Mouse (Mus musculus): ENCODE data around the gene 5730596B20Rik.
A peak's percentile ranks its signal among the peaks of the same experiment; 100 is the strongest.

The 5730596B20Rik gene

DNA sequence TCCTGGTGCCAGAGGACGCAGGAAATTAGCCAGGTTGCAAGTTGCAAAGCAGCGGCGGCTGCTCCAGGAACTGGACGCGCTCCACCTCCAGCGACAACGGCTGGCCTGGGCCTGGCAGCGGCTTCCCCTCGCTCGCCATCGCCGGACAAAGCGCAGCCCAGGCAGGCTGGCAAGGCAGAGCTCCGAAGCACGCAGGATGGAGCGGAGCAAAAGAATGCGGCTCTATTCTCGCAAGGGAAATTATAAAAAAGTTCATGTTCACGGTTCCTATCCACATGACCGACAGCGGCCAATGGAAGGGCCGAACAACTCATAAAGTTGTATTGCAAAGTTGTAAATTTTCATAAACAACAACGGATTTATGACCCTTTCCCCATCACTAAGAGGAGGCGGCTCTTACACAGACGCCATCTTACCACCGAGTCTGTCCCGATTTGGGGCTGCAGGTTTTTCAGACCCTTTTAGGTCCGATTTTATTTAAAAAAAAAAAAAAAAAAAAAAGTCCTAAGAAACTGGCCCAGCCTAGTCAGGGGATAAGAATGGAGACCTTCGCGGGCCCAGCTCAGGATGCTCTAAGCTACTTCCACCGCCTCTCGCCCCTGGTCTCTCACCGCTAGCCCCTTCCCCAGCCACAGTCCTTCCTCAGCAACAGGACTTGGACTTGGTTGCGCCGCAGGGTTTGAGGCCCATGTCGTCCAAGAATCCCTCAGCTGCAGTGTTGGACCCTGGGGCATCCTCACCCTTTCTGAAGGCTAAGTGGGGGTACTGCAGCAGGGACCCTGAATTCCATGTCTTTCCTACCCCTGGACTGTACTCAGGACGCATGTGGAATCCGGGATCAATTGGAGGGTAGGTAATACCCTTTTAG is 36.1 kb downstream of the 5730596B20Rik start, which contains the start of the genes Hoxa3 and Gm28308:
Hoxa3 (minus strand) TSS at position 218 of the 868 bp plus-strand sequence.
Gm28308 (minus strand) TSS at position 221 of the 868 bp plus-strand sequence.
- DNase-seq (ENCODE audit: low read depth, low spot score): no peak

DNA sequence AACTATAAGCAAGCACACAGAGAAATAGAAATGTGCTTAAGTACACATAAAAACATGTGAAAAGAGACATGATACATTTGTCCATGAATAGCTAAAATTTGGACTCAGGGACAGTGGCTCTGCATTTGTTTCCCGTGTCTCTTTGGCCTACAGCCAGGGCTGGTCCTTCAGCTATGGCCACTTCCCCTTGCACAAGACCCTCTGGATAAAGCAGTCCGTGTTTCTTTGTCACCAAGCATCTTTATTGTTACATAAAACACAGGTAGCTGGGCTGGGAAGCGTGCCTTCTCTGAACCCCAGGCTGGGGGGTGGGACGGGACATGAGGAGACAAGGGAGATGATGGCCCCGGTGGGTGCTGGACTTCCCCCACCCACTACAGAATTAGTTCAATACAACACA is 37.0 kb downstream of the 5730596B20Rik start:
- no peak for DNase-seq (ENCODE audit: low read depth, low spot score)

DNA sequence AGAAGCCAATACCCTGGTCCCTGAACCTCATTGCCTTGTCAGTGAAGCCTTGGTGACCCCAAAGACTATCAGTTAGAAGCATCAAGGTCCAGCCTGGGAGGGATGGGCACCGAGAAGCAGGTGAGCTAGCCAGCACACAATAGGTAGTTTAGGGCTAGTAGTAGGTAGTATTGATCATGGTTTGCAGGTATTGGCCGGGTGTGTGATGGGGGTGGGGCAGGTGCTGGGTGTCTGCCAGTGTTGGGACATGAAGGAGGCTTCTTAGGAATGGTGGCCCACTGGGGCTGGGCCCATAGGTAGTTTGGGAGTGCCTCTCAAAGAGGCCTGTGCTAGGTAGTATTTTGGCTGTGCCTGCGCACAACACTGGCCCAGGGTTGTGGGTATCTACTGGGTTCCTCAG is 37.8 kb downstream of the 5730596B20Rik start:
- DNase-seq (ENCODE audit: low read depth, low spot score): no peak

DNA sequence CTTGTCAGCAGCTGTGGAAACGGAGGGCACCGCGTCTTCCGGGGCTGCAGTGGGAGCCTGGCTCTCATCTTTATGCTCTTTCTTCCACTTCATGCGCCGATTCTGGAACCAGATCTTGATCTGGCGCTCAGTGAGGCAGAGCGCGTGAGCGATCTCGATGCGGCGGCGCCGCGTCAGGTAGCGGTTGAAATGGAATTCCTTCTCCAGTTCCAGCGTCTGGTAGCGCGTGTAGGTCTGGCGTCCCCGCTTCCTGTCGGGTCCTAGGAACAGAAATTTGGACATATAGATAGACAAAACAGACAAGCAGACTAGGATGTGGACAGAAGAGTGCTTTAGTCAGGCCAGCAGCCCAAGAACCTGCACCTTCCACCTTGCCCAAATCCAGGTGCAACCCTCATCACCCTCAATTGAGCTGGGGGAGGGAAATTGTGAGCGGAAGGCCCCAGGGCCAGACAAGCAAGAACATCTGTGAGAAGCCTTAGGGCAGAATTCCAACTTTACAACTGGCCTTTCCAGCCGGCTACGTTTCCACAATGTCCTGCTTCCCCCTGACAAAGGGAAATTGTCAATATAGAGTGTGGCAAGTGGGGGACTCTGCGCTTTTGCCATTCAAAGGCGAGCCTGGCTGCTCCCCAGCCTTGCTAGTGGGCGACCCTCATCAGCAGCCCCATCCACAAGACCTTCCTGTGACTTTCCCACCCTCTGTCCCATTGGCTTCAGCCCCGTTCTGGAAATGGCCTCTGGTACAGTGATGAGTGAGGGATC is 38.7 kb downstream of the 5730596B20Rik start:
- DNase-seq (ENCODE audit: low read depth, low spot score): no peak

DNA sequence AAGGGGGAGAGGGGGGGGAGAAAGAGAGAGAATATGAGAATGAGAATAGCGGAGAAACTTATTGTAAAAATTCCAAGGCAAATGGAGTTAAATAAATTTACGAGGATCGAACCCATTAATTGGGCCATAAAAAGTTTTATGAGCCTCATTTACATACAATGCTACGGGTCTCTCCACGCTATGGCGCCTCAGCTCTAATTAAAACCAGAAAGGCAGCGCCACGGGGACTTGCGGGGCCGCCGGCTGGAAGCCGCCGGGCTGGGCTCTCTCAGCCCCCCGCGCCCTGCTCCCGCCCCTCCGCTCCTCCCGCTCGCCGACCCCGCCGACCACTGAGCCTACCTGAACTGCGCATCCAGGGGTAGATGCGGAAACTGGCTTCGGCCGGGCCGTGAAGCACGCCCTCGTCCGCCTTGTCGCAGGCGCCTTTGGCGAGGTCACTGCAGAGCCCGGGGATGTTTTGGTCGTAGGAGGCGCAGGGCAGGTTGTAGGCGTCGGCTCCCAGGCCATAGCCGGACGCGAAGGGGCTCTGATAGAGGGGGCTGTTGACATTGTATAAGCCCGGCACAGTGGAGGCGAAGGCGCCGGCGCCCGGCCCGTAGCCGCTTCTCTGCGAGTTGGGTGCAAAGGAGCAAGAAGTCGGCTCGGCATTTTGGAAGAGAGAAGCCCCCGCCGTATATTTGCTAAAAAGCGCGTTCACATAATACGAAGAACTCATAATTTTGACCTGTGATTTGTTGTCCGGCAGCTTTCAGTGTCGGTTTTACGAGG is 39.6 kb downstream of the 5730596B20Rik start:
- no peak for DNase-seq (ENCODE audit: low read depth, low spot score)

DNA sequence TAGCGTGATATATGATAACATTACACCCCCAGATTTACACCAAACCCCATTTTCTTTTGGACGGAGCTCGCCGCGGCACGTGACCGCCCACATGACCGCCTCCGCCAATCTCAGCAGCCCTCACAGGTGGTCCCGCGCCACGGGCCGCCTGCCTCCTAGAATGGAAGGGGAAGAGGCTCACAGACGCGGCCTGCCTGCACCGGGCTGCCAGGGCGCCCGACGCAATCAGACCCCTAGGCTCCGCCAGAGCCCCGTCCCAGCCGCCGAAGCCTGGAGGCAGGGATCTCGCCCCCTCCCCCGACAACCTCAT is 40.1 kb downstream of the 5730596B20Rik start:
- DNase-seq (ENCODE audit: low read depth, low spot score): peak; percentile 83

DNA sequence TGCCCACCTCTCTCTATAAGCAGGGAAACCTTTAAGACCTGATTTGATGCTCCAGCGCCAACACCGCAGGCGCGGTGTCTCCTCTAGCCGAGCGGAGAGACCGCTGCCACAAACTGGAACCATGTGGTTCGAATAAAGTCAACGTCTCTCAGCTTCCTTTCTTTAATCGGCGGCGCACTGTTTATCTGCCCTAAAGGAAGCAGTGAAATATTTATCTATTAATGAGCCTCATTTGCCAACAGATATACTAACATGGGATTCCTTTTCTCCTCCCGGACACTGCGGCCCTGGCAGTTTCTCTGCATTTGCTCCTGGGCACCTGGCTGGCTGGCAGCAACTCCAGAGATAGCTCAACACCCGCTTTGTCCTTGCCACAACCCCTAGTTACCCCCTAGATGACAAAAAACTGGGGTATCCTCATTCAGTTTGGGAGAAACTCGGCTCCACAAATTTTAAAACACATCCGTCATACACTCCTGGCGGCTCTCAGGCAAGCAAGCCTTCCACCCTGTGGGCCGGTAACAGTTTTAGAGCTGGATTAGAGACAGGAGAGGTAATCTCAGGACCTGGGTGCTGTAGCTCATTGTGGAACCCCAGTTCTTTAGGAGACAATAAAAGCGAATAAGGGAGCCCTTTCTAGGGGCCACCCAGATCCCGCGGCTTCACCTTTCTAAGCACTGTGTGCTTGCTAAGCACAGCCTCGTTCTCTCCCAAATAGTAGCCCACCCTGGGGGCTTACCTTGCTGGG is 40.8 kb downstream of the 5730596B20Rik start:
- DNase-seq (ENCODE audit: low read depth, low spot score): no peak

DNA sequence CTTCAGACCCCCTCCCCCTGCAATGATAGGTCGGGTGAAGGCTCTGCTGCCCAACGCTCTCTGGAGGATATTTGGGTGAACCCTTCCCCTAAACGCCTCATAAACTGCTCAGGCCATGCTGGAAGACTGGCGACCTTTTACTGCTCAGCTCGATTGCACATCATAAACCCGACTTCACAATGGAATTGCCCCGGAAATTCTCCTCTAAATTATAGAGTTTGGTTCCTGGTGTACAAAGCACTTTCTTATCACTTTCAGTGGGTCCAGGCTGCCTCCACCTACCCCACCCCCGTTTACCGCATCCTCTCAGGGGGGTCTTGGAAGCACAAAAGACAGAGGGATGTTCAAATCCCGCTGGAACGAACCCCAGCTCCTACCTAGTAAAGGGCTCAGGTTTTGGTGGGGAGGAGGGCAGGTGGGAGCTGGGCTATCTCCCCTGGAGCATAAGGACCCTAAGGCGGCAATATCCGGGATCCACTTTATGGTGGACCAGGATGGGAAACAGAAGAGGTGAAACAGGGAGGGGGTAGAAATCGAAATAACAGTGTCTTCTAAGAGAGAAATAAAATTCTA is 41.4 kb downstream of the 5730596B20Rik start:
- no peak for DNase-seq (ENCODE audit: low read depth, low spot score)

DNA sequence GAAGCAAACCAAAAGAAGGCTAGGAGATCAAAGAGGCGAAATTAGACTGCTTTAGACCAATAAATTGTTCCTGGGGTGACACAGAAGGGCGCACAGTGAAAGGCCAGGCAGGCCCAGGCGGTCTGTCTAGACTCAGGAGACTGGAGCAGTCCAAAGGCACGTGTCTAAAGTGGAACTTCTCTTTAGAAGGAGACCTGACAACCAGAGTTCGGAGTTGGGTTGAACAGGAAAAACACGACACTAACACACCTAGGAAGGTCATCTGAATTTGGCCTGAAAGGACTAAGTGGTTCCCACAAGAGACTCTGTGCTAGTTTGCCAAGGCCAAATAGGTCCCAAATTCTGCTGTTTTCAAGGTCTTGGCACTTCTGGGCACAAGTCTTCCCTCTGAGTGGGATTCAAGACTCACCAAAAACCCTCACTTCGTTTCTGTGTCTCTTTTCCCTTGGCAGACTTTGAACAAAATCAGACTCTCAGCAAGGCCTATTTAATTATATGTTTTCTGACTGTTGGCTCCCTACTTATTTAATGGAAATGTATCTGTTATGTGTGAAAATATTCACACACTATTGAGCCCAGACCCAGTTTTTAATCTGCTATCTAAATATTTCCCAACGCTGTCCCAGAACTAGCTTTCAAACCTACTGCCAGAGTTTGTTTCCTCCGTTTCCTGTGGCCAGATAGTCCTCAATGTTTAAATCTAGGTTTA is 42.1 kb downstream of the 5730596B20Rik start:
- no peak for DNase-seq (ENCODE audit: low read depth, low spot score)

DNA sequence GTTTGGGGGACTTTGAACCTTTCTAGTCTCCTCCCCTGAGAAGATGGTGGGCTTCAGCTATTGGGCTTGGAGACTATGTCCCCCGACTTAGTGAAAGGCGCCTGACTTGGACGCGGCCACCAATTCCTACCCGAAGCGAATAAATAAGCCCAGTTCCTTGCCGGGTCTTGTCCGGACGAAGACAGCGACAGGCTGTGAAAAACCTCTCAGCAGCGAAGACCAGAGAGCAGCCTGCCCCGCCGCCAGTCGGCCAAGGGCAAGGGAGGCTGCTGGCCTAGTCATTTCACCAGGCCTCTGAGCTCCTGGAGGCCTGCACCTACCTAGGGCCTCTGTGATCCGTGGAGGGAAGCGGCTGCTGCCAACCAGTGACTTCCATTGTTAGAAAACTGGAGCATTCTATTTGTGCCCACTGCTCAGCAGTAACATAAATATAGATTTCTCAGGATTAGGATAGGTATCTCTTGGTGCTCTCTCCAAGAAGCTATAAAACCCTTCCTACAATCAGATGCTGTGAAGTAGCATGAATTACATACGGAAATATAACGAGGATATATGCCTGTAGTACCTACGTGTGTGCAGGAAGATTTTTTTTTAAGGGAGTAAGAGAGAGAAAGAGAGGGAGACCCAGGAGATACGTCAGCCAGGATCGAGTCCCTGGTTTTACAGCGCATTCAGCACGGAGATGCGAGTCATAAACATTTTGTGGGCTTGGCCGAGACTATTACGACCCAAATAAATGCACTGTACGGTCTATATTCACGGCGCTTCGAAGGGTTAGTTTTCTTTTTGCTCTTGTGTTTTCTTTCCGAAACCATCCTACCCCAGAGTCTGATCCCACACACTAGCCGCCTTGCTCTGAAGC is 42.9 kb downstream of the 5730596B20Rik start:
- DNase-seq (ENCODE audit: low read depth, low spot score): no peak

DNA sequence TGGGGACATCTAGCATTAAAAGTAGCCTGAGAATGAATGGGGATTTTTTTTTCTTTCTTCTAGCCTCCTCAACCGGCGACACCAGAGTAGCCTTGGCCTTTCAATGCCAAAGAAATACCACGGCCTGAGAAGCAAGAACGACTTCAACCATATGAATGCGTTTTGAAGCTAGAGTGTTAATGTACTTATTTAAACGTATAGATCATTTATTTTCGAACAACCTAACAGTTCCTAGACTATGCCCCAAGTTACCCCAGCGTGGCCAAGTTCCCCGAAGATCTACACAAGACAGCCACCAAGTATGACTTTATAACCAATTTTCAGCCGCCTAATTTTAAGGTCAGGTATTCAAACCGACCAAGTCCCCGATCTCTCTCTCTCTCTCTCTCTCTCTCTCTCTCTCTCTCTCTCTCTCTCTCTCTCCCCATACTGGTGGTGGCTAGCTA is 43.6 kb downstream of the 5730596B20Rik start:
- no peak for DNase-seq (ENCODE audit: low read depth, low spot score)

DNA sequence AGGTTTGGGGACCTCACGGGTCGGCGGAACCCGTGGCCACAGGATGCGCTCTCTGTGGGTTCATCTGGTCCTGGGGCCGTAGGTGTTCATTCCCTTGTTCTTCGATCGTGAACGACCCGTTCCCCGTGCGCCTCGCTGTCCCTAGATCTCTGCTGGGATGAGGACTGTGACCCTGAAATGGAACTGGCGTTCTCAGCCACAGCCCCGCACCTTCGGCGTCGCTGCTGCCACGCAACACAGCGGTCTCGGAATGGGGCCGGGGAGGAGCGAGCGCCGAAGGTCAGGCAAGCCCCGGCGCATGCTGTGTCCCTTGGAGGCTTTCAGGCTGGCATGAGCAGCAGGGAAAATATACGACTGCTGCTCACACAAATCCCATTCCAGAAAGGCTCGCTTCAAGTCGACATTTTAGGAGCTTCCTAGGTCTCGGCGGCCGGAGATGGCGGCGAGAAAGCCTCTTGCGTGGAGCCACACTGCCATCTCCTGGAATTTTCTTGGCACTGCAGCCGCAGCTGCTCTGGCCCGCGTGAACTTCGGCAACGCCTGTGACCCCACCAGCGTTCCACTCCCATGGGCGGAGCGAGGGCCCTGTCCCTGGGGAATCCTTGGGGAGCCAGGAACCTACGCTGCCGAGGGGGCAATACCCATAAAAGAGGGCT is 44.2 kb downstream of the 5730596B20Rik start, which contains the start of gene Hoxa7:
Hoxa7 (minus strand) TSS at position 518 of the 656 bp plus-strand sequence.
- peak; percentile 93 for DNase-seq (ENCODE audit: low read depth, low spot score)

DNA sequence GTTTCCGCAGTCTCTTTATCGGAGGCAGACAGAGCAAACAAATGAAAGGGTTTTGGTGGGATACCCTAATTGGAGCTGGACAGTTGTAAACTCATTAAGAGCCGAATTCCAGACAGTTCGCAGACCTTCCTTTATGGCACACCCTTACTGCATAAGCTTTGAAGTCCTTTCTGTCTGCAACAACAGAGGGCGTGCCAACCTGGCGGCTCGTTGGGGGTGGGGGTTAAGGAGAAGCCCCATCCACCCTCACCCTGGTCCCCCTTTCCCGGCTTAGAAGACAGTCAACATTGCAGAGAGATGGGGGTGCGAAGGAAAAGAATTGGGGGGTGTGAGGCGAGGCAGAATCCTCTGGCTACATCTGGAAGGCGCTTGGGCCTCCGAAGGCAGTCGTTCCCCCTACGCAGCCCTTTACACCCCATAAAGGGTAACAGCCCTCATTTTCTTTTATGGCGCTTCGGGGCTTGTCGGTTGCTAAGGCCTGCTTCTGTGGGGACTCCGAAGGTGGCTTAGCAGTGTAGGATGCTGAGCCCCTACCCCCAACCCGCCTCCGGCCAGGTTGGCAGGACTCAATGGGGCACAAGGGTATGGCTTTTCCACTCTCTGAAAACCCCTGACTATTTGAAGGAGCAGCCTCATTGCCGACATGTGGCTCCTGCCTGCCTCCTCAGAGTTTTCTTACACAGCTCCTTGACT is 44.8 kb downstream of the 5730596B20Rik start:
- DNase-seq (ENCODE audit: low read depth, low spot score): no peak

DNA sequence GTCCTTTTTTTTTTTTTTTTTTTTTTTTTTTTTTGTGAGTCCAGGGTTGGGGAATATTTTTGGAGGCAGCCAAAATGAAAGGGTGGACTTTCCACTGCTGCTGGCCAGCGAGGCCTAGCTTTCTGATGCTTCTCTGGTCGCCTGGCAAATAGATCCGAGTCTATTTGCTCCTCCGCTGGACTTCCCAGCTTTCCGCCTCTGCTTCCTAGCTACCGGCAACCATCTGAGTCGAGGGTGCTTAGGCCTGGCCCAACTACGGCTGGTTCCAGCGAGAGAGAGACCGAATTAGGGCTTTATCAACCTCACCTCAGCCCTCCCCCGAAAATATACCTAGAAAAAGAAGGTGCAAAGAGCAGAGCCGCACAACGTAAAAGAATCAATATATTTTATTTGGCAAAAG is 45.4 kb downstream of the 5730596B20Rik start:
- no peak for DNase-seq (ENCODE audit: low read depth, low spot score)

DNA sequence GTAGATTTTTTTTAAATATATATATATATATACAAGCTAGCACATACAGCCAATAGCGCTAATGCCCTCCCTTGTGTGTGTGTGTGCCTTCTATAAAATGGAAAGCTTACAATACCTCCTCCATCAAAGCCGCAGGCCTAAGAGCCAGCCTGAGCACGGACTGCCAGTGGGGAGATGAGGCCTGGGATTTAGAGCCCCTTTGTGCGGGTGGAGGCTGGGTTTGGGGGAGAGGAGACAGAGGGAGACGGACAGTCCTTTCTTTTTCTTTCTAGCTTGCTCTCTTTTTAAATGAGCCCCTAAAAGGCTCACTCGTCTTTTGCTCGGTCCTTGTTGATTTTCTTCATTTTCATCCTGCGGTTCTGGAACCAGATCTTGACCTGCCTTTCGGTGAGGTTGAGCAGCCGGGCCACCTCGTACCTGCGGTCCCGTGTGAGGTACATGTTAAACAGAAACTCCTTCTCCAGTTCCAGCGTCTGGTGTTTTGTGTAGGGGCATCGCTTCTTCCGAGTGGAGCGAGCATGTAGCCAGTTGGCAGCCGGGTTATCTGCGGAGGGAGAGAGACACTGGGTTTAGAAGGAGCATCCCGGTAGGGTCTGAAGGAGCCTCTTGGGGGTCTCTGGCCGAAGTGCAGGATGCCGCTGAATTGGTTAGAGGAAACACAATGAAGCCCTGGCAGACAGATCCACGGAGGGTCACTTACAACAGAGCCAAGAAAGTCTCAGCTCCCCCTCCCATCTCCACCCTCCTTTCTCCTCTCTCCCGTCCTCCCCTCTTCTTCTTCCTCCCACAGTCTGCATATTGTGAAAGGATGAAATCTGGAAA is 46.9 kb downstream of the 5730596B20Rik start:
- no peak for DNase-seq (ENCODE audit: low read depth, low spot score)

DNA sequence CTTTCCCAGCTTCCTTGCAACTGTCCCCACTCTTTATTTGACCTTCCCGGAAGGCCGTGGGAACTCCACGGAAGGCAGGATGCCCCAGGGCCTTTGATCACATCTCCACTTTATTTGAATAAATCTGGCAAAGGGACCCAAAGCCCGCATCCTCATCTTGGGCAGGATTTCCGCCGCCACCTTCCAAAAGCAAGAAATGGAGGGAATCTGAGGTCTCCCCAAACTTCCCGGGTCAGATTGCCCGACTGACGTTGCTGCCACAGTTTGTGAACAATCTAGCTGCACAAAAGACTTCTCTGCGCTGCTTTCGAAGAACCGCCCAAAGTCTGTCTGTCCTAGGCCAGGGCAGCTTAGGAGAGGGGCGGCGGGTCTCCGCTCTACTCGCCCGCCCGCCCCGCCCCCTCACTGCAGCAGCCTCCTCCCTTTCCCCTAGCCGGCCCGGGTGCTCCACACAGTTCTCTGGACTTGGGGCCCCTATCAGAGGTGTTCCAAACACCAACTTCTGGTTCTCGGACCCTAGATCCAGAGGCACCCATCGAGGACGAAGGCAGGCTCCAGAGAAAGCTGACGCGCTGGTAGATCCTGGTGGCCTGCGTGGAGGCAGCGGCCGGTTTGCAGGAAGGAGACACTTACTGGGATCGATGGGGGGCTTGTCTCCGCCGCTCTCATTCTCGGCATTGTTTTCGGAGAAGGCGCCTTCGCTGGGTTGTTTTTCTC is 47.8 kb downstream of the 5730596B20Rik start:
- DNase-seq (ENCODE audit: low read depth, low spot score): no peak
